Mouse (Mus musculus): ENCODE results near the gene Kif21b. TPM values are rescaled to one million over a fixed set of nuclear protein-coding genes. Genes with fewer than 3 reads are reported as not detected.

The Kif21b gene
- polyA plus RNA-seq, 1 experiment from 2014 or later, result 71.9 TPM

GRCm38 (mm10) chr1:136117069-136117468, 14.1 kb upstream of the Kif21b start:
- H3K9me3 ChIP-seq, result no peaks in the 10 kb centered on the region
- peaks cover 13% of the 10 kb centered on the region for H3K4me1 ChIP-seq
- no peak overlapping the region for H3K4me3 ChIP-seq
- H3K27ac ChIP-seq (replicated peaks), result no peak overlapping the region
- no peak overlapping the region for H3K4me2 ChIP-seq (replicated peaks)
- no peaks in the 10 kb centered on the region for H3K27me3 ChIP-seq
- no peak overlapping the region for H3K9ac ChIP-seq (replicated peaks)
- H3K36me3 ChIP-seq, result no peaks in the 10 kb centered on the region
- ATAC-seq (replicated peaks), result no peak
- WGBS, result 83% methylated on average over 9 of the region's 9 CpGs

DNA sequence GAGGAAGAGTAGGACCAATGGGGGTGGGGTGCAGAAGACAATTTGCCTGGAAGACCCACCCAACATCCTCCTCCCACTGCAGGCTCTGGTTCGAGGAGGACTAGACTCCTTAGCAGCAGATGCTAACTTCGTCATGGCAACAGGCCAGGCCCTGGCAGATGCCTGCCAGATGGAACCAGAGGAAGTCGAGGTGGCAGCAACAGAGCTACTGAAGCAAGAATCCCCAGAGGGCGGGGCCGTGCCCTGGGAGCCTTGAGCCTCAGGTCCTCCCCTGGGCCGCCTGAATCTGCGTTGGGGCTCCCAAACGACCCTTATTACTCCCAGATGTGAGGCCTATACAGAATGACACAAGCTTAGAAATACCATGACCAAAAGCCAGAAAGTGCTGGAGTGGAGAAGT, 12.3 kb upstream of the Kif21b start:
- ATAC-seq (replicated peaks), result peak; percentile 44
- Histone ChIP-seq H3K9ac (replicated peaks) (no peak overlapping the region), H3K27me3 (no peaks in the 10 kb centered on the region), H3K27ac (replicated peaks) (no peak overlapping the region), H3K9me3 (no peaks in the 10 kb centered on the region), H3K4me3 (no peak overlapping the region), H3K4me2 (replicated peaks) (no peak overlapping the region), H3K36me3 (no peaks in the 10 kb centered on the region), H3K4me1 (peaks cover 13% of the 10 kb centered on the region)
- WGBS, result 38% methylated on average over 8 of the region's 8 CpGs

DNA sequence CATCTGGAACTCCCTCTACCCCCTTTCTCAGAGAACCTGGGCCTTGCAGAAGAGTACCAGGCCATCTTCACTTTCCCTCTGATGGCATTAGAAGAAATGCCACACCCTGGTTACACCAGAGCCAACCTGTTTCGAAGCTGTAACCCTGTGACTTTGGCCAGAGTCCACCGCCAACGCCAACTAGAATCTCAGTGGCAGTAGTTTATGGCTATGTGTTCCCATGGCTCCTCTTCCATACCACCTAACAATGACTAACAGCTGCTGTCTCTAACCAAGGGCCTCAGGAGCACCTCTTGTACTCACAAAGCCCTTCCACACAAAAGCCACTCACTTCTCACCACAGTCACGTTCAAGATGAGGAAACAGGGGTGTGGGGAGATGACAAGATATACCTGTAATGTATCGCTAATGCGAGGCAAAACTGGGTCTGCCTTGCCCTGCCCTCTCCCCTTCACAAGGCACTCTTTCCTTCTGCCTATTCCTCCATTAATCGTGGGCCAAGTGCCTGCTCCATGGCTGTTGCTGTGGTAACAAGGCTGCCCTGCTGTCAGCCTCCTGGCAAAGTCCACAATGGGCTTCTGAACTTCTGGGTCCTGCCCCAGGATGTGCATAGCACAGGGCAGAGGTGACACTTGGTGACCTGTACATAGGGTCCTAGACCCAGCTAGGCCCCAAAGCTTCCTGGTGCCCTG, 11.5 kb upstream of the Kif21b start:
- H3K9me3 ChIP-seq, result no peaks in the 10 kb centered on the region
- H3K36me3 ChIP-seq, result no peaks in the 10 kb centered on the region
- no peak overlapping the region for H3K27ac ChIP-seq (replicated peaks)
- H3K9ac ChIP-seq (replicated peaks), result no peak overlapping the region
- no peaks in the 10 kb centered on the region for H3K27me3 ChIP-seq
- no peak overlapping the region for H3K4me3 ChIP-seq
- peaks cover 13% of the 10 kb centered on the region for H3K4me1 ChIP-seq
- H3K4me2 ChIP-seq (replicated peaks), result no peak overlapping the region
- peak; percentile 27; the same call in 1 of the 2 replicates for ATAC-seq (replicated peaks)
- whole genome bisulfite sequencing, result 74% methylated on average over 7 of the region's 7 CpGs

DNA sequence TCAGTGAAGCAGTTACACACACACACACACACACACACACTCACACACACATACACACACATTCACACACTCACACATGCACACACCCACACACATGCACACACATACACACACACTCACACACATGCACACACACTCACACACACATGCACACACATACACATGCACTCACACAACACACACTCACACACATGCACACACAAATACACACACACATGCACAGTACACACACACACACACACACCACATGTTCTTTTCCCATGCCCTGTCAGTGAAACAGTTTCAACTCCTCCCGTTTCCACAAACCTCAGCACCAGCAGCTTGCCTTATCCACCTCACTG, 11.0 kb upstream of the Kif21b start:
- H3K27me3 ChIP-seq, result no peaks in the 10 kb centered on the region
- no peak overlapping the region for H3K9ac ChIP-seq (replicated peaks)
- WGBS, result 70% methylated on average over 1 of the region's 1 CpGs
- no peak overlapping the region for H3K27ac ChIP-seq (replicated peaks)
- no peaks in the 10 kb centered on the region for H3K9me3 ChIP-seq
- H3K4me1 ChIP-seq, result peaks cover 13% of the 10 kb centered on the region
- no peak overlapping the region for H3K4me3 ChIP-seq
- no peaks in the 10 kb centered on the region for H3K36me3 ChIP-seq
- H3K4me2 ChIP-seq (replicated peaks), result no peak overlapping the region
- ATAC-seq (replicated peaks), result no peak

- no peak overlapping the region for H3K9ac ChIP-seq (replicated peaks)
- 54% methylated on average over 6 of the region's 6 CpGs for WGBS
- H3K4me3 ChIP-seq, result no peak overlapping the region
- no peaks in the 10 kb centered on the region for H3K27me3 ChIP-seq
- H3K36me3 ChIP-seq, result no peaks in the 10 kb centered on the region
- H3K27ac ChIP-seq (replicated peaks), result no peak overlapping the region
- no peak for ATAC-seq (replicated peaks)
- peaks cover 13% of the 10 kb centered on the region for H3K4me1 ChIP-seq
- H3K9me3 ChIP-seq, result no peaks in the 10 kb centered on the region
- no peak overlapping the region for H3K4me2 ChIP-seq (replicated peaks)
Measured at GRCm38 (mm10) chr1:136120785-136121184, 10.4 kb upstream of the Kif21b start.

- H3K27me3 ChIP-seq, result no peaks in the 10 kb centered on the region
- H3K4me2 ChIP-seq (replicated peaks), result no peak overlapping the region
- peaks cover 13% of the 10 kb centered on the region for H3K4me1 ChIP-seq
- no peak overlapping the region for H3K4me3 ChIP-seq
- 62% methylated on average over 8 of the region's 8 CpGs for WGBS
- ATAC-seq (replicated peaks), result no peak
- no peaks in the 10 kb centered on the region for H3K9me3 ChIP-seq
- H3K9ac ChIP-seq (replicated peaks), result no peak overlapping the region
- no peak overlapping the region for H3K27ac ChIP-seq (replicated peaks)
- no peaks in the 10 kb centered on the region for H3K36me3 ChIP-seq
Measured at GRCm38 (mm10) chr1:136122030-136122429, 9.2 kb upstream of the Kif21b start.

GRCm38 (mm10) chr1:136126159-136126765, 4.9 kb upstream of the Kif21b start:
- H3K36me3 ChIP-seq, result no peaks in the 10 kb centered on the region
- ATAC-seq (replicated peaks), result no peak
- H3K9ac ChIP-seq (replicated peaks), result no peak overlapping the region
- no peaks in the 10 kb centered on the region for H3K27me3 ChIP-seq
- peaks cover 18% of the 10 kb centered on the region for H3K4me1 ChIP-seq
- H3K27ac ChIP-seq (replicated peaks), result no peak overlapping the region
- WGBS, result 88% methylated on average over 10 of the region's 10 CpGs
- no peak overlapping the region for H3K4me2 ChIP-seq (replicated peaks)
- no peaks in the 10 kb centered on the region for H3K9me3 ChIP-seq
- no peak overlapping the region for H3K4me3 ChIP-seq

DNA sequence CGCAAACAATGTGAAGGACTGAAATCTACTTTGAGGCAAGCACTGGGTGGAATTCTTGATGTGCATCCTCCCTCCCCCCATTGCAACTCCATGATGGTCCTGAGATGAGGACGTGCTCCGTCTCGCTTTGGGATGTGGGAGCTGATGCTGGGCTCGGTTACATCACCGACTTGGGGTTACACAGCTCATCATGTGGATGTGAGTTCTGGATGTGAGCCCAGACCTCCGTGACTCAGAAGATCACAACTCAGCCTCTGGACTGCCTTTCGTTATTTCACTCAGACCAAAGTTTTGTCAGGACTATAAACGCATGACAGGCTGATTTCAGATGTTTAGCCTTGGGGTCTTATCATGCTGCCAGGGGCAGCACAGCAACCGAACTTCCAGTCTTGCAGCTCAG, 4.3 kb upstream of the Kif21b start:
- Histone ChIP-seq H3K4me3 (no peak overlapping the region), H3K4me2 (replicated peaks) (no peak overlapping the region), H3K27ac (replicated peaks) (no peak overlapping the region), H3K27me3 (no peaks in the 10 kb centered on the region), H3K36me3 (no peaks in the 10 kb centered on the region), H3K9me3 (no peaks in the 10 kb centered on the region), H3K9ac (replicated peaks) (no peak overlapping the region), H3K4me1 (peaks cover 18% of the 10 kb centered on the region)
- no peak for ATAC-seq (replicated peaks)
- 75% methylated on average over 10 of the region's 10 CpGs for whole genome bisulfite sequencing

- ATAC-seq (replicated peaks), result no peak
- Histone ChIP-seq H3K4me3 (no peak overlapping the region), H3K9me3 (no peaks in the 10 kb centered on the region), H3K27me3 (no peaks in the 10 kb centered on the region), H3K27ac (replicated peaks) (no peak overlapping the region), H3K4me1 (peaks cover 18% of the 10 kb centered on the region), H3K9ac (replicated peaks) (no peak overlapping the region), H3K4me2 (replicated peaks) (no peak overlapping the region), H3K36me3 (no peaks in the 10 kb centered on the region)
- 77% methylated on average over 3 of the region's 3 CpGs for WGBS
Measured at GRCm38 (mm10) chr1:136127856-136128255, 3.3 kb upstream of the Kif21b start.

GRCm38 (mm10) chr1:136128416-136128815, 2.8 kb upstream of the Kif21b start:
- Histone ChIP-seq H3K27ac (replicated peaks) (no peak overlapping the region), H3K4me1 (peaks cover 20% of the 10 kb centered on the region), H3K9ac (replicated peaks) (no peak overlapping the region), H3K4me2 (replicated peaks) (no peak overlapping the region), H3K9me3 (no peaks in the 10 kb centered on the region), H3K36me3 (no peaks in the 10 kb centered on the region), H3K4me3 (no peak overlapping the region), H3K27me3 (no peaks in the 10 kb centered on the region)
- no peak for ATAC-seq (replicated peaks)
- WGBS, result 58% methylated on average over 5 of the region's 5 CpGs

DNA sequence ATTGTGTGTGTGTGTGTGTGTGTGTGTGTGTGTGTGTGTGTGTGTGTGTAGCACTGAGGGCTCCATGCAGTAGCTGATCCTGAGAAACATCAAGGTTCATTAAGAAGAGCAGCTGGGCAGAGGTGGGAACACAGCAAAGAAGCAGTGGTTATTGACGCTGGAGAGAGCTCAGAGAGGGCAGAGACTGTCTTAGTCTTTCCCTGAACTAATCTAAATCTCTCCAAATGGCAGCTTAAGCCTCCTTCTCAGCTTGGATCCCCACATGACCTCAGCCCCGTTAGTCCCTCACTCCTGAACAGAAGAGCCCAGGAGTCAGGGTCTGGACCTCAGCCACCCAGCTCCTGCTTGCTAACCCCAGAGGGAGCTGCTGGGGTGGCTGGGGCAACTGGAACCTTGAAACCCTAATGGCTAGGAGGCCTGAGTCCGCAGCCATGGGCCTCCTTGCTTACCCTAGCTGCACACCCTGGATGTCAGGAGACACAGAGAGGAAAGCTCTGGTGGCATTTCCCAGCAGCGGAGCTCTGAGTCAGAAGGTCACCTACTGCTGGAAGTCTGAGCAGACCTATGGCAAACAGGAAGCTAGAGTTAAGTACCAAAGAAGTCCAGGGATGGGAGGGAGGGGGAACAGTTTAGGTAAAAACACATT, 2.1 kb upstream of the Kif21b start:
- no peak for ATAC-seq (replicated peaks)
- 65% methylated on average over 4 of the region's 4 CpGs for WGBS

GRCm38 (mm10) chr1:136130107-136130506, 1.1 kb upstream of the Kif21b start:
- peak overlapping the region; percentile 86 for H3K4me3 ChIP-seq
- no peak overlapping the region; the same call in 1 of the 2 replicates for H3K9ac ChIP-seq (replicated peaks)
- no peaks in the 10 kb centered on the region for H3K27me3 ChIP-seq
- no peaks in the 10 kb centered on the region for H3K36me3 ChIP-seq
- no peaks in the 10 kb centered on the region for H3K9me3 ChIP-seq
- peak overlapping the region; percentile 73 for H3K4me2 ChIP-seq (replicated peaks)
- peaks cover 37% of the 10 kb centered on the region for H3K4me1 ChIP-seq
- 46% methylated on average over 3 of the region's 3 CpGs for WGBS
- H3K27ac ChIP-seq (replicated peaks), result peak overlapping the region; percentile 93; the same call in 1 of the 2 replicates
- ATAC-seq (replicated peaks), result no peak

More for the DNA sequence above, 2.1 kb upstream of the Kif21b start:
- Histone ChIP-seq H3K9me3 (no peaks in the 10 kb centered on the region), H3K4me2 (replicated peaks) (no peak overlapping the region), H3K27me3 (no peaks in the 10 kb centered on the region), H3K36me3 (no peaks in the 10 kb centered on the region), H3K9ac (replicated peaks) (no peak overlapping the region), H3K27ac (replicated peaks) (no peak overlapping the region), H3K4me3 (no peak overlapping the region), H3K4me1 (peaks cover 27% of the 10 kb centered on the region)

Measured in forebrain, embryonic 15.5 days (tissue).